Mouse (Mus musculus): ENCODE results near the gene Haus6. TPM values are rescaled to one million over a fixed set of nuclear protein-coding genes. Genes with fewer than 3 reads are reported as not detected.

The Haus6 gene
- polyA plus RNA-seq, 1 experiment from 2014 or later, result 27.7 TPM

- Histone ChIP-seq H3K4me2 (replicated peaks; ENCODE audit: low read depth, low read length) (no peak overlapping the region), H3K27me3 (ENCODE audit: control insufficient read depth, insufficient read depth, low read length) (no peaks in the 10 kb centered on the region), H3K27ac (ENCODE audit: low read depth, low read length) (no peak overlapping the region), H3K4me3 (ENCODE audit: low read length) (no peak overlapping the region), H3K4me1 (ENCODE audit: control insufficient read depth, insufficient read depth, low read length) (peaks cover 14% of the 10 kb centered on the region; the same call in 1 of the 2 replicates), H3K9me3 (ENCODE audit: control insufficient read depth, low read length) (no peaks in the 10 kb centered on the region), H3K9ac (ENCODE audit: low read depth, low read length) (no peak overlapping the region), H3K36me3 (ENCODE audit: control insufficient read depth, insufficient read depth, low read length) (no peaks in the 10 kb centered on the region)
- WGBS, result 74% methylated on average over 6 of the region's 6 CpGs
- no peak for ATAC-seq (ENCODE audit: low FRiP score, low TSS enrichment)
Observed at GRCm38 (mm10) chr4:86529161-86529560, 82.7 kb downstream of the Haus6 start.

Other genes with a start within 250 kb of the Haus6 start
- 0.11 and 0.12 TPM in 2 replicates for gene Saxo1, start 53.7 kb downstream of the Haus6 start, polyA plus RNA-seq (2014; fragmentation: Nextera tagmentation; extraction: Ambion mirVana)
- 88.7 and 115 TPM in 2 replicates for gene Rraga, start 36.4 kb downstream of the Haus6 start, polyA plus RNA-seq (2014; fragmentation: Nextera tagmentation; extraction: Ambion mirVana)
- 50.4 and 56.5 TPM in 2 replicates for gene Plin2, start 58.0 kb upstream of the Haus6 start, polyA plus RNA-seq (2014; fragmentation: Nextera tagmentation; extraction: Ambion mirVana)
- gene Dennd4c, start 136.5 kb upstream of the Haus6 start, polyA plus RNA-seq (2014; fragmentation: Nextera tagmentation; extraction: Ambion mirVana), result 4.9 and 10.3 TPM in 2 replicates
- 812 and 921 TPM in 2 replicates for gene Rps6, start 245.4 kb upstream of the Haus6 start, polyA plus RNA-seq (2014; fragmentation: Nextera tagmentation; extraction: Ambion mirVana)

Data from kidney, embryonic 14.5 days (tissue).